In genomic region chr17:51204643-51205042, GRCm38 (mm10) we compare ENCODE assay signal across 15 mouse cellular contexts. TPM values are rescaled to one million over a fixed set of nuclear protein-coding genes. Genes with fewer than 3 reads are reported as not detected.
DNase-seq lines count a peak whose midpoint lies in the region; ATAC-seq and TF ChIP-seq lines count a peak whose summit lies in the region.
"Had no signal": no experiment of that assay in that cellular context is flagged by ENCODE, and none has a peak within 500 bp of the region (broad histone marks: within the 10 kb centered on the region; RNA-seq: fewer than 3 reads in every experiment).

No protein-coding gene starts in this region.

- no peak overlapping the region for H3K27ac ChIP-seq in stomach, postnatal 0 days (replicated peaks)
- H3K27ac ChIP-seq: embryonic facial prominence, embryonic 12.5 days; hindbrain, embryonic 10.5 days; liver, embryonic 14.5 days; midbrain, embryonic 10.5 days had no signal

- no peaks in the 10 kb centered on the region for H3K36me3 ChIP-seq in stomach, postnatal 0 days (ENCODE audit: control insufficient read depth, insufficient read depth, low read length)
- H3K36me3 ChIP-seq: embryonic facial prominence, embryonic 12.5 days; hindbrain, embryonic 10.5 days; midbrain, embryonic 10.5 days had no signal

- H3K4me3 ChIP-seq in stomach, postnatal 0 days (ENCODE audit: low read depth, low read length), result no peak overlapping the region
- H3K4me3 ChIP-seq: embryonic facial prominence, embryonic 12.5 days; hindbrain, embryonic 10.5 days; midbrain, embryonic 10.5 days had no signal

- TF ChIP-seq CTCF in stomach, postnatal 0 days (IDR thresholded peaks at IDR 0.05; ENCODE audit: low read depth), result no peak

- no peak for TF ChIP-seq EP300 in stomach, postnatal 0 days (optimal IDR thresholded peaks at IDR 0.05)

- no peak for ATAC-seq in stomach, postnatal 0 days (ENCODE audit: low FRiP score, low TSS enrichment)
- ATAC-seq: intestine, embryonic 16.5 days had no signal

- no peaks in the 10 kb centered on the region for H3K27me3 ChIP-seq in stomach, postnatal 0 days (ENCODE audit: control insufficient read depth, insufficient read depth, low read length)
- H3K27me3 ChIP-seq: embryonic facial prominence, embryonic 12.5 days had no signal

- H3K4me2 ChIP-seq in stomach, postnatal 0 days (replicated peaks; ENCODE audit: low read depth), result no peak overlapping the region
- H3K4me2 ChIP-seq: embryonic facial prominence, embryonic 12.5 days had no signal

- no peak overlapping the region for H3K9ac ChIP-seq in stomach, postnatal 0 days (ENCODE audit: low read length)
- H3K9ac ChIP-seq: embryonic facial prominence, embryonic 12.5 days; liver, embryonic 14.5 days had no signal

- peak; percentile 47 for DNase-seq in gastrocnemius, adult 18-20 months (ENCODE audit: low spot score)
- DNase-seq in gastrocnemius, postnatal 10 days, result no peak
- peak; percentile 11 to 33 for DNase-seq in right cerebral cortex, adult 2 months (ENCODE audit: low spot score in 2 of 2)
- DNase-seq in right cerebral cortex, postnatal 14 days, result no peak
- peak; percentile 76 for DNase-seq in layer of hippocampus, adult 9-11 months
- no peak for DNase-seq in neural tube, embryonic 10.5 days (ENCODE audit: extremely low spot score, low spot score)
- DNase-seq in stomach, postnatal 0 days (ENCODE audit: low spot score), result no peak
- DNase-seq: adrenal gland, postnatal 10 days; gastrocnemius, postnatal 14 days; kidney, postnatal 10 days had no signal

- WGBS in stomach, postnatal 0 days, result 82% methylated on average over 2 of the region's 2 CpGs

- H3K9me3 ChIP-seq in stomach, postnatal 0 days (ENCODE audit: control insufficient read depth, low read length), result no peaks in the 10 kb centered on the region
- H3K9me3 ChIP-seq: embryonic facial prominence, embryonic 12.5 days; hindbrain, embryonic 10.5 days; midbrain, embryonic 10.5 days had no signal

- H3K4me1 ChIP-seq in stomach, postnatal 0 days (replicated peaks; ENCODE audit: control insufficient read depth, insufficient read depth), result no peaks in the 10 kb centered on the region
- H3K4me1 ChIP-seq: embryonic facial prominence, embryonic 12.5 days; hindbrain, embryonic 10.5 days; midbrain, embryonic 10.5 days had no signal

RNA-seq across cellular contexts. Expression of gene Tbc1d5, which starts 25.5 kb away (rescaled TPM):
- 1 to 10 TPM; 7.7 to 8.3 TPM for total RNA-seq in gastrocnemius, adult 18-20 months (2021)
- 10 to 100 TPM in 1 of 2 experiments, 1 to 10 TPM in 1; 8.2 to 12.1 TPM for total RNA-seq in gastrocnemius, postnatal 10 days (2021)
- 2.8 and 3.9 TPM in 2 replicates for polyA plus RNA-seq in stomach, postnatal 0 days (2015; fragmentation: Nextera tagmentation; extraction: Ambion mirVana)

Comparison
In these comparisons a context has a peak if more than half of its experiments do, and no peak if none do; other contexts are left out.
1. DNase-seq: peak in gastrocnemius, adult 18-20 months (single experiment), right cerebral cortex, adult 2 months (2 of 2) and layer of hippocampus, adult 9-11 months (single experiment); none in gastrocnemius, postnatal 10 days (single experiment), right cerebral cortex, postnatal 14 days (single experiment), neural tube, embryonic 10.5 days (single experiment) and stomach, postnatal 0 days (single experiment).